22 mouse cellular contexts compared by ENCODE assay signal in genomic region chr1:20398319-20398718, GRCm38 (mm10).
DNase-seq lines count a peak whose midpoint lies in the region; ATAC-seq and TF ChIP-seq lines count a peak whose summit lies in the region.
"Had no signal": no experiment of that assay in that cellular context is flagged by ENCODE, and none has a peak within 500 bp of the region (broad histone marks: within the 10 kb centered on the region; RNA-seq: fewer than 3 reads in every experiment).

No protein-coding gene starts in this region.

- ATAC-seq in kidney, embryonic 14.5 days (ENCODE audit: low FRiP score, low TSS enrichment) = no peak
- peak; percentile 84 for ATAC-seq in kidney, embryonic 15.5 days (replicated peaks; ENCODE audit: low FRiP score)
- ATAC-seq in lung, postnatal 0 days = no peak
- ATAC-seq: forebrain, embryonic 14.5 days; forebrain, postnatal 0 days had no signal

- H3K4me3 ChIP-seq in kidney, adult 2 months (ENCODE audit: insufficient read depth, low read depth, low read length) = no peak overlapping the region
- H3K4me3 ChIP-seq in kidney, embryonic 14.5 days (ENCODE audit: low read length) = no peak overlapping the region
- no peak overlapping the region for H3K4me3 ChIP-seq in kidney, embryonic 15.5 days (replicated peaks)
- H3K4me3 ChIP-seq in lung, postnatal 0 days (ENCODE audit: low read depth, low read length) = no peak overlapping the region
- H3K4me3 ChIP-seq: embryonic facial prominence, embryonic 12.5 days; embryonic facial prominence, embryonic 15.5 days; gastrocnemius, adult 2 months; hindbrain, embryonic 12.5 days had no signal

- no peak for TF ChIP-seq CTCF in kidney, adult 2 months (conservative IDR thresholded peaks at IDR 0.05; ENCODE audit: insufficient read depth, insufficient read length, low read depth, low read length)
- TF ChIP-seq CTCF in lung, postnatal 0 days (IDR thresholded peaks at IDR 0.05) = no peak

- no peak for TF ChIP-seq EP300 in lung, postnatal 0 days (IDR thresholded peaks at IDR 0.05)

- no peak for TF ChIP-seq POLR2A in kidney, adult 2 months (IDR thresholded peaks at IDR 0.05; ENCODE audit: low read depth, low read length)

- H3K36me3 ChIP-seq in kidney, adult 2 months (ENCODE audit: control insufficient read depth, insufficient read depth, low read length) = no peaks in the 10 kb centered on the region
- no peaks in the 10 kb centered on the region for H3K36me3 ChIP-seq in kidney, embryonic 14.5 days (ENCODE audit: control insufficient read depth, insufficient read depth, low read length)
- H3K36me3 ChIP-seq in kidney, embryonic 15.5 days = no peaks in the 10 kb centered on the region
- H3K36me3 ChIP-seq in lung, postnatal 0 days (ENCODE audit: insufficient read depth, low read length) = no peaks in the 10 kb centered on the region
- H3K36me3 ChIP-seq: embryonic facial prominence, embryonic 12.5 days; embryonic facial prominence, embryonic 15.5 days; hindbrain, embryonic 12.5 days had no signal

- H3K9ac ChIP-seq in kidney, embryonic 14.5 days (ENCODE audit: low read depth, low read length) = no peak overlapping the region
- no peak overlapping the region for H3K9ac ChIP-seq in kidney, embryonic 15.5 days
- H3K9ac ChIP-seq in lung, postnatal 0 days (replicated peaks; ENCODE audit: low read depth) = no peak overlapping the region
- H3K9ac ChIP-seq: embryonic facial prominence, embryonic 12.5 days; embryonic facial prominence, embryonic 15.5 days; forebrain, postnatal 0 days; hindbrain, embryonic 12.5 days had no signal

- no peaks in the 10 kb centered on the region for H3K9me3 ChIP-seq in kidney, embryonic 14.5 days (ENCODE audit: control insufficient read depth, low read length)
- H3K9me3 ChIP-seq in kidney, embryonic 15.5 days (replicated peaks) = no peaks in the 10 kb centered on the region
- H3K9me3 ChIP-seq in lung, postnatal 0 days (ENCODE audit: low read length) = no peaks in the 10 kb centered on the region
- H3K9me3 ChIP-seq: embryonic facial prominence, embryonic 12.5 days; embryonic facial prominence, embryonic 15.5 days; hindbrain, embryonic 12.5 days had no signal

- H3K27me3 ChIP-seq in kidney, adult 2 months (replicated peaks; ENCODE audit: control insufficient read depth, insufficient read depth, low read length) = no peaks in the 10 kb centered on the region
- no peaks in the 10 kb centered on the region for H3K27me3 ChIP-seq in kidney, embryonic 14.5 days (ENCODE audit: control insufficient read depth, insufficient read depth, low read length)
- H3K27me3 ChIP-seq in kidney, embryonic 15.5 days = no peaks in the 10 kb centered on the region
- H3K27me3 ChIP-seq in lung, postnatal 0 days (replicated peaks; ENCODE audit: insufficient read depth, low read length) = no peaks in the 10 kb centered on the region
- H3K27me3 ChIP-seq: embryonic facial prominence, embryonic 12.5 days; embryonic facial prominence, embryonic 15.5 days; hindbrain, embryonic 12.5 days had no signal

- H3K4me1 ChIP-seq in kidney, adult 2 months (ENCODE audit: control insufficient read depth, insufficient read depth, low read length) = no peaks in the 10 kb centered on the region; the same call in 1 of the 2 replicates
- no peaks in the 10 kb centered on the region for H3K4me1 ChIP-seq in kidney, embryonic 14.5 days (ENCODE audit: control insufficient read depth, insufficient read depth, low read length)
- peaks cover 2% of the 10 kb centered on the region; the same call in 1 of the 2 replicates for H3K4me1 ChIP-seq in kidney, embryonic 15.5 days
- no peaks in the 10 kb centered on the region for H3K4me1 ChIP-seq in lung, postnatal 0 days (ENCODE audit: insufficient read depth, low read depth, low read length)
- H3K4me1 ChIP-seq: embryonic facial prominence, embryonic 12.5 days; embryonic facial prominence, embryonic 15.5 days; hindbrain, embryonic 12.5 days had no signal

- DNase-seq in kidney, adult 2 months = peak; percentile 63
- no peak for DNase-seq in kidney, postnatal 25 days
- DNase-seq in kidney, postnatal 36 days = peak; percentile 3 to 13
- no peak for DNase-seq in kidney, postnatal 14 days
- peak; percentile 2 for DNase-seq in lung, postnatal 36 days
- DNase-seq in lung, postnatal 0 days (ENCODE audit: low spot score) = no peak
- DNase-seq: adrenal gland, postnatal 10 days; adrenal gland, postnatal 36 days; cerebellum, adult 2 months; cerebellum, adult 9-11 months; cerebellum, postnatal 25 days; forebrain, postnatal 0 days; gastrocnemius, adult 2 months; gastrocnemius, postnatal 14 days; heart, adult 11 months had no signal

- H3K27ac ChIP-seq in kidney, adult 2 months (ENCODE audit: insufficient read depth, low read depth, low read length) = no peak overlapping the region
- H3K27ac ChIP-seq in kidney, embryonic 14.5 days (ENCODE audit: low read depth, low read length) = no peak overlapping the region
- H3K27ac ChIP-seq in kidney, embryonic 15.5 days = no peak overlapping the region
- H3K27ac ChIP-seq in lung, postnatal 0 days (ENCODE audit: low read length) = no peak overlapping the region
- H3K27ac ChIP-seq: embryonic facial prominence, embryonic 12.5 days; embryonic facial prominence, embryonic 15.5 days; gastrocnemius, adult 2 months; hindbrain, embryonic 12.5 days had no signal

- 13% methylated on average over 4 of the region's 4 CpGs for WGBS in kidney, adult 2 months
- whole genome bisulfite sequencing in kidney, embryonic 14.5 days = 23% methylated on average over 4 of the region's 4 CpGs
- 16% methylated on average over 4 of the region's 4 CpGs for WGBS in kidney, embryonic 15.5 days
- 44% methylated on average over 4 of the region's 4 CpGs for WGBS in lung, postnatal 0 days

- H3K4me2 ChIP-seq in kidney, embryonic 14.5 days (replicated peaks; ENCODE audit: low read depth, low read length) = no peak overlapping the region
- H3K4me2 ChIP-seq in kidney, embryonic 15.5 days = no peak overlapping the region
- H3K4me2 ChIP-seq in lung, postnatal 0 days (replicated peaks; ENCODE audit: low read depth, low read length) = no peak overlapping the region
- H3K4me2 ChIP-seq: embryonic facial prominence, embryonic 12.5 days; embryonic facial prominence, embryonic 15.5 days; heart, embryonic 11.5 days; hindbrain, embryonic 12.5 days had no signal

Comparison
In these comparisons a context has a peak if more than half of its experiments do, and no peak if none do; other contexts are left out.
1. DNase-seq: peak in kidney, adult 2 months (single experiment), kidney, postnatal 36 days (2 of 2) and lung, postnatal 36 days (single experiment); none in kidney, postnatal 25 days (0 of 2), kidney, postnatal 14 days (single experiment) and lung, postnatal 0 days (single experiment).